Mouse (Mus musculus): ENCODE results near the gene Uvrag. TPM values are rescaled to one million over a fixed set of nuclear protein-coding genes. Genes with fewer than 3 reads are reported as not detected.
A peak's percentile ranks its signal among the peaks of the same experiment; 100 is the strongest.

Gene Uvrag
- polyA plus RNA-seq, 1 experiment from 2014 or later = 15.7 TPM

GRCm38 (mm10) chr7:98838729-98839141, 302.2 kb downstream of the Uvrag start:
- Histone ChIP-seq H3K4me3 (peak overlapping the region; percentile 65), H3K27me3 (peaks cover 85% of the 10 kb centered on the region), H3K4me2 (replicated peaks) (peak overlapping the region; percentile 90), H3K27ac (peak overlapping the region; percentile 75; the same call in 1 of the 2 replicates), H3K36me3 (peaks cover 3% of the 10 kb centered on the region; the same call in 1 of the 2 replicates), H3K9me3 (no peaks in the 10 kb centered on the region), H3K9ac (peak overlapping the region; percentile 81), H3K4me1 (peaks cover 88% of the 10 kb centered on the region)
- under 1% methylated on average over 48 of the region's 48 CpGs for WGBS
- ATAC-seq (ENCODE audit: low FRiP score, low read depth) = peak; percentile 38

GRCm38 (mm10) chr7:98837901-98838300, 303.0 kb downstream of the Uvrag start:
- peaks cover 3% of the 10 kb centered on the region; the same call in 1 of the 2 replicates for H3K36me3 ChIP-seq
- H3K9ac ChIP-seq = peak overlapping the region; percentile 81
- H3K4me2 ChIP-seq (replicated peaks) = peak overlapping the region; percentile 90
- H3K27ac ChIP-seq = peak overlapping the region; percentile 75; the same call in 1 of the 2 replicates
- peak; percentile 78 for ATAC-seq (ENCODE audit: low FRiP score, low read depth)
- WGBS = under 1% methylated on average over 17 of the region's 17 CpGs
- H3K9me3 ChIP-seq = no peaks in the 10 kb centered on the region
- peaks cover 89% of the 10 kb centered on the region for H3K27me3 ChIP-seq
- H3K4me3 ChIP-seq = peak overlapping the region; percentile 65
- peaks cover 79% of the 10 kb centered on the region for H3K4me1 ChIP-seq

GRCm38 (mm10) chr7:98836646-98837045, 304.3 kb downstream of the Uvrag start:
- Histone ChIP-seq H3K9ac (peak overlapping the region; percentile 81), H3K4me1 (peaks cover 67% of the 10 kb centered on the region), H3K27ac (peak overlapping the region; percentile 75; the same call in 1 of the 2 replicates), H3K4me2 (replicated peaks) (peak overlapping the region; percentile 90), H3K27me3 (peaks cover 89% of the 10 kb centered on the region), H3K36me3 (0 out of 2 replicates have a peak, but pooled peaks cover 3% of the 10 kb centered on the region), H3K9me3 (no peaks in the 10 kb centered on the region), H3K4me3 (peak overlapping the region; percentile 65)
- WGBS = 1% methylated on average over 23 of the region's 23 CpGs
- no peak for ATAC-seq (ENCODE audit: low FRiP score, low read depth)

GRCm38 (mm10) chr7:98835519-98836441, 305.2 kb downstream of the Uvrag start:
- H3K27ac ChIP-seq = peak overlapping the region; percentile 58; the same call in 1 of the 2 replicates
- H3K27me3 ChIP-seq = peaks cover 89% of the 10 kb centered on the region
- under 1% methylated on average over 46 of the region's 46 CpGs for WGBS
- peak overlapping the region; percentile 65 for H3K4me3 ChIP-seq
- H3K36me3 ChIP-seq = 0 out of 2 replicates have a peak, but pooled peaks cover 3% of the 10 kb centered on the region
- no peaks in the 10 kb centered on the region for H3K9me3 ChIP-seq
- peak overlapping the region; percentile 90 for H3K4me2 ChIP-seq (replicated peaks)
- peak overlapping the region; percentile 81 for H3K9ac ChIP-seq
- H3K4me1 ChIP-seq = peaks cover 58% of the 10 kb centered on the region
- no peak for ATAC-seq (ENCODE audit: low FRiP score, low read depth)

Other genes with a start within 250 kb of the Uvrag start
- gene Dgat2, start 41.6 kb upstream of the Uvrag start, polyA plus RNA-seq (2015; fragmentation: Nextera tagmentation; extraction: Ambion mirVana) = 15.0 and 15.8 TPM in 2 replicates
- gene Mogat2, start 97.5 kb upstream of the Uvrag start, polyA plus RNA-seq (2015; fragmentation: Nextera tagmentation; extraction: Ambion mirVana) = 5.8 and 7.1 TPM in 2 replicates
- gene Map6, start 126.3 kb upstream of the Uvrag start, polyA plus RNA-seq (2015; fragmentation: Nextera tagmentation; extraction: Ambion mirVana) = 4.4 TPM in 2 replicates
- 1,782 and 1,939 TPM in 2 replicates for gene Serpinh1, start 212.1 kb upstream of the Uvrag start, polyA plus RNA-seq (2015; fragmentation: Nextera tagmentation; extraction: Ambion mirVana)
- gene Gdpd5, start 240.3 kb upstream of the Uvrag start, polyA plus RNA-seq (2015; fragmentation: Nextera tagmentation; extraction: Ambion mirVana) = 14.0 and 14.5 TPM in 2 replicates